Mouse (Mus musculus) urinary bladder, postnatal 14 days (tissue): ENCODE data around the gene Olfr772.
"Not testable (repeated sequence)": the region's sequence is repeated elsewhere in the genome, so short reads cannot be mapped to it uniquely, and the experiment has no call there.

ENCODE experiments used
- DNase-seq: peaks from one replicate; pipeline ENCODE4 v3.0.0; 2021; ENCODE audit warnings: low spot score

Olfr772 gene

DNA sequence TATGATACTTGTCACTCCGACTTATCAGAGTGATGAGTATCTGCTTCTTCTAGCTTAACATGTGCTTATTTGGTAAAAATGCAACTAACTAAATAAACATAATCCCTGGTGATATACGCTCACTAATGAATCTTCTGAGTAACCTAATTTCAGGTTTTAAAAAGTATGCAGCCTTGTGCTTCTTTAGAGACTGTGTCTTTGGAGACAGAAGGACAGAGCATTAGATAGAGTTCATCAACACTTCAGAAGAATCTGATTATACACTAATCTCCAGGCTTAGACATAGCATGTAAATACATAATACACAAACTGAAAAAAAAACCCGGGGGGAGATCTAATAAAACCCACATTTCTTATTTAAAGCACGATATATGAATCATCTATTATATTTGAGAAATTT lies at the start of gene Olfr772:
Gene Olfr772, minus strand, starts transcription at position 101 of the 400 bp plus-strand sequence.
- not testable (repeated sequence) for DNase-seq

DNA sequence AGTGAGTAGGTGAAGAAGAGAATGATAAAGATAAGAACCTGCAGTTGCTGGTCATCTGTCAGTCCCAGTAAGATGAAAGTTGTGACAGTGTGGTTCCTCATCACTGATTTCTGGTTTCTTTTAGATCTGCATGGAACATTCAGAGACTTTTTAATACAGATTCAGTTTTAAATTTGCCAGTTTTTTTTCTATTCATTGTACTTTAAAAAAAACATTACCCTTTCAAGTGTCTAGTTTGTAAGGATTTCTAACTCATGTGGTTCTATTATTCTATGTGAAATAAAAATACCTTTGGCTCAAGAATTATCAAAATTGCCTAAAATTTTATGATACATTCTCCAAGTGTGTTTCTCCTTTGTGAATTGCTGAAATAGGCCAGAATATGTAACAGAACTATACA lies 9.6 kb upstream of the Olfr772 start, which contains the start of gene Olfr773:
Gene Olfr773, minus strand, starts transcription at position 101 of the 400 bp plus-strand sequence.
- DNase-seq, result not testable (repeated sequence)

DNA sequence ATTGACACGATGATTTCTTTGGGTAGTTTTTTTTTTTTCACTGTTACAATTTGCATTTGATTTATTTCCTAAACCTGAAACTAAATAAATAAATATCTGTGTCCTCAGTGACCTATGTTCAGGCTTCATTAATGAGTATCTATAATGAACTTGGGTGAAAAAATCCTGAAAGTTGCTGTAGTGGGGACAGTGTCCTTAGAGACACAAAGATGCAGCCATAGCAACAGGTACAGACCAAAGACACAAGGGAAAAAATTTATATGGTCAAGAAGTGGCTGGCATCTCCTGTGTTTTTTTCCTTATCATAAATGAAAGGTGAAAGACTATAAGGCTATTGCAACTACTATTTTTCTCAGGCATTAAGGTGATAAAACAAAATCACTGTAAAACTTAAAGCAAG lies 13.1 kb downstream of the Olfr772 start, which contains the start of gene Olfr771:
Gene Olfr771, minus strand, starts transcription at position 101 of the 400 bp plus-strand sequence.
- no peak for DNase-seq

DNA sequence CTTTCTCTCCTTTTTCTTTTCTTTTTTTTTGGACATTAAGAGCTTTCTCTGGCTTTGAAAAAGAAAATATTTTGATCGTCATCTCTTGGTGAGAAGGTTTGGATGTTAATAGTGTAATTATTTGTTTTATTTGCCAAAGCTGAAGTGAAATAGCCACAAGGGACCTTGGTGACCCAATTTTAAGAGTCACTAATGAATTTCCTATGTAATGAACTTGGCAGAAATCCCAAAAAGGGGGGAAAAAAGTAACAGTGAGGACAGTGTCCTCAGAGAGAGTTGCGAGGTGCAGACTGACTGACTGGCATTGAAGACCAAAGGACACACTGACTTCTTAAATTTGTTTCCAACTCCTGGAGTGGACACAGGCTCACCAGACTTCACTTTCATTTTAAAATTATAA lies 38.8 kb downstream of the Olfr772 start, which contains the start of gene Olfr770:
Gene Olfr770, minus strand, starts transcription at position 101 of the 400 bp plus-strand sequence.
- no peak for DNase-seq
